Mouse (Mus musculus): ENCODE results near the gene Cbll1.
"Not testable (repeated sequence)": the region's sequence is repeated elsewhere in the genome, so short reads cannot be mapped to it uniquely, and the experiment has no call there.

Cbll1 gene

GRCm38 (mm10) chr12:31486431-31486830, 13.0 kb downstream of the Cbll1 start:
- no peak for DNase-seq

- not testable (repeated sequence) for DNase-seq
Measured at GRCm38 (mm10) chr12:31478182-31478581, 21.2 kb downstream of the Cbll1 start.

GRCm38 (mm10) chr12:31462615-31463014, 36.8 kb downstream of the Cbll1 start:
- no peak for DNase-seq

GRCm38 (mm10) chr12:31461371-31461770, 38.0 kb downstream of the Cbll1 start:
- no peak for DNase-seq

DNA sequence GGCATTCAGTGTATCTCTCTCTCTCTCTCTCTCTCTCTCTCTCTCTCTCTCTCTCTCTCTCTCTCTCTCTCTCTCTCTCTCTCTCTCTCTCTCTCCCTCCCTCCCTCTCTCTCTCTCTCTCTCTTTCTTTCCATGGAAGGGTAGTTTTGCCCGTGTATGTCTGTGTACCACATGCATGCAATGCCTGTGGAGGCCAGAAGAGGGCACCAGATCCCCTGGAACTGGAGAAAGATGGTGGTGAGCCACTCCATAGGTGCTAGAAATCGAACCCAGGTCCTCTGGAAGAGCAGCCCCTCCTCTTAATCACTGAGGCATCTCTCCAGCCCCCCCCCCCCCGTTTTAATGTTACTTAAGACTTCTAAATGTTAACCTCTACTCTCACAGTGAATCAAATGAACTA, 39.1 kb downstream of the Cbll1 start:
- DNase-seq, result not testable (repeated sequence)

GRCm38 (mm10) chr12:31458474-31458873, 40.9 kb downstream of the Cbll1 start:
- no peak for DNase-seq

DNA sequence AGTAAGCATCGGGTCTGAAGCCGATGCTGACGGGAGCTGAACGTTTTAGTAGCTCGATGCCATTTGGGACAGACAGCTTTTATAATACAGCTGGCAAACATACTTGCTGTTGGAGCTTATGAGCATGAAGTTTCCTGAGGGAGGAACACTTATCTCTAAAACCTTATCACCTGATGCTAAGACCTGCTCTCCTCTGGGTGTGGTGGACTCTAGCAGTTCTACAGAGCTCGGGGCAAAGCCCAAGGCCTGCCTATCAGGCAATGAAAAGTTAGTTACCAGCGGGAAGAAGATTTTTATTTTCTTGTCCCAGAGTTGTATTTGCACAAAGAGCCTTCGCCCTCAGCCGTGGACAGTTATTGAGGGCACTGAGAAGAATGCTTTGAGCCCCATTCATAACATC, 43.1 kb downstream of the Cbll1 start:
- no peak for DNase-seq

- DNase-seq, result no peak
Measured at GRCm38 (mm10) chr12:31449341-31449740, 50.1 kb downstream of the Cbll1 start.

GRCm38 (mm10) chr12:31444827-31445226, 54.6 kb downstream of the Cbll1 start:
- DNase-seq, result no peak

- no peak for DNase-seq
Measured at GRCm38 (mm10) chr12:31444131-31444546, 55.3 kb downstream of the Cbll1 start.

GRCm38 (mm10) chr12:31439612-31440011, 59.8 kb downstream of the Cbll1 start:
- DNase-seq, result no peak

DNA sequence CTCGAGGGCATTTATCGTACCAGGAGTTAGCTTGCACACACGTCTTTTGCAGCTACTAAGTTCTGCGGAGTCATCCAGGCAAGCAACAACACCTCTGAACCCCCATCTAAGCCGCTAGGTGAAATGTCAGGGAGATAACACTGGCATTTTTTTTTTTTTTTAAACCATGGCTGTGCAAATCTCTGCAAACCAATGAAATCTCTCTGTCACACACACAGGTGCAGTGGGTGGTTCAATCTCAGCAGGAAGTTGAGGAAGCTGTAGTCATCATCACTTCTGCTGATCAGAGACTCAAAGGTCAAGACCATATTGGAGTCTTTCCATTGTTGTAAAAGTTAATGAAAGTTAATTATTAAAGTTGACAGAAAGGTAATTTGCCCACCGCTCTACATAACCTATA, 61.6 kb downstream of the Cbll1 start:
- DNase-seq, result no peak

All from kidney, adult 18-20 months (tissue).